Mouse (Mus musculus): ENCODE data around the gene Ier5l.
A peak's percentile ranks its signal among the peaks of the same experiment; 100 is the strongest.

Gene Ier5l

GRCm38 (mm10) chr2:30441518-30442497 is 32.2 kb downstream of the Ier5l start:
- DNase-seq (ENCODE audit: low spot score), result peak; percentile 82

- peak; percentile 76 for DNase-seq (ENCODE audit: low spot score)
Observed at GRCm38 (mm10) chr2:30440701-30441517, 33.1 kb downstream of the Ier5l start.

- DNase-seq (ENCODE audit: low spot score), result no peak
Observed at GRCm38 (mm10) chr2:30440211-30440700, 33.8 kb downstream of the Ier5l start.

GRCm38 (mm10) chr2:30439631-30440030 is 34.4 kb downstream of the Ier5l start:
- DNase-seq (ENCODE audit: low spot score), result no peak

- DNase-seq (ENCODE audit: low spot score), result no peak
Observed at GRCm38 (mm10) chr2:30437791-30438190, 36.2 kb downstream of the Ier5l start.

GRCm38 (mm10) chr2:30436809-30437208 is 37.2 kb downstream of the Ier5l start:
- no peak for DNase-seq (ENCODE audit: low spot score)

GRCm38 (mm10) chr2:30436156-30436545 is 37.9 kb downstream of the Ier5l start:
- no peak for DNase-seq (ENCODE audit: low spot score)

- DNase-seq (ENCODE audit: low spot score), result peak; percentile 76
Observed at GRCm38 (mm10) chr2:30435326-30436155, 38.5 kb downstream of the Ier5l start.

GRCm38 (mm10) chr2:30429156-30429555 is 44.9 kb downstream of the Ier5l start:
- DNase-seq (ENCODE audit: low spot score), result no peak

Data from layer of hippocampus, adult 11-12 months (tissue).